Mouse (Mus musculus) monocyte, adult 5-6 weeks (primary cell): ENCODE data around the gene Ly6g5b. TPM values are rescaled to one million over a fixed set of nuclear protein-coding genes. Genes with fewer than 3 reads are reported as not detected.
A peak's percentile ranks its signal among the peaks of the same experiment; 100 is the strongest.

Source experiments
- ATAC-seq: fragments of 153-309, 156-312 bp; replicated peaks from 2 replicates; pipeline ENCODE4 v1.8.0; 2017; ENCODE audit warnings: mild to moderate bottlenecking; ENCODE audit not compliant: low TSS enrichment, insufficient number of reproducible peaks, severe bottlenecking, poor library complexity, low FRiP score
- total RNA-seq: library from RNA; stranded (forward); fragments of 200-1000, 200-491, 200-594 nt; gene quantifications from 3 replicates; pipeline ENCODE4 v1.2.3, GENCODE M21; 2017

Gene Ly6g5b
- total RNA-seq, 1 experiment from 2014 or later: not detected

- ATAC-seq: peak; percentile 95
Observed at GRCm38 (mm10) chr17:35088825-35089644, 26.2 kb downstream of the Ly6g5b start, which contains the start of gene Abhd16a. Gene Abhd16a, plus strand, starts transcription at chr17:35089263.

- ATAC-seq: no peak
Observed at GRCm38 (mm10) chr17:35088151-35088550, 27.1 kb downstream of the Ly6g5b start.

DNA sequence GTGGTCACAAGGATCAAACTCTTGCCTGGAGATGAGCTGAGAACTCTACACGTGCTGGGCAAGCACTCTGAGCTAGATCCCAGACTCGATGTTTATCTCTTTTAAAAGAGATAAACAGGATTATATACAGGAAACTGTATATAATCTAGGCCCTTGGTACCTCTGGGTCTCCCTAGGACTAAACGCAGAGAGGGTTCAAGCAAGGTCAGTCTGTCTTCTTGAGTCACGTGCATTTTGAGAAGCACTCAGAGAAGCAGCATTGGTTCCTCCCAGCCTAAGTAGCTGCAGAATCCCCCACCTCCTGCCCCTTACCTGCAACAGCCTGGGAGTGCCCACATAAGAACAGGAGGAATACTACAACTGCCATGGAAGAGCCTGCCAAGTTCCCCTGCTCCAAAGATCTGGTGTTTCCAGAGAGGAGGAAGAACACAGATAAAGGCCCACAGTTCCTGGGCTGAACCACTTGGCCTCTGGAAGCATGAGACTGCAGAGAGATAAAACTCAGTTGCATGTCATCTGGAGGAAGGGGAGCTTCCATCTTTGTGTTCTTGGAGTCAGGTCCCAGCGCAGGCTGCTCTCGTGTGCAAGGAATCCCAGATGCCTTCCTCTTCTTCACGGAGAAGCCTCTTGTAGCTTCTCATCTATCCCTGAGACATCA, 29.9 kb downstream of the Ly6g5b start, which contains the start of gene Ly6g6f:
Gene Ly6g6f, minus strand, starts transcription at position 403 of the 658 bp plus-strand sequence.
- ATAC-seq: no peak

DNA sequence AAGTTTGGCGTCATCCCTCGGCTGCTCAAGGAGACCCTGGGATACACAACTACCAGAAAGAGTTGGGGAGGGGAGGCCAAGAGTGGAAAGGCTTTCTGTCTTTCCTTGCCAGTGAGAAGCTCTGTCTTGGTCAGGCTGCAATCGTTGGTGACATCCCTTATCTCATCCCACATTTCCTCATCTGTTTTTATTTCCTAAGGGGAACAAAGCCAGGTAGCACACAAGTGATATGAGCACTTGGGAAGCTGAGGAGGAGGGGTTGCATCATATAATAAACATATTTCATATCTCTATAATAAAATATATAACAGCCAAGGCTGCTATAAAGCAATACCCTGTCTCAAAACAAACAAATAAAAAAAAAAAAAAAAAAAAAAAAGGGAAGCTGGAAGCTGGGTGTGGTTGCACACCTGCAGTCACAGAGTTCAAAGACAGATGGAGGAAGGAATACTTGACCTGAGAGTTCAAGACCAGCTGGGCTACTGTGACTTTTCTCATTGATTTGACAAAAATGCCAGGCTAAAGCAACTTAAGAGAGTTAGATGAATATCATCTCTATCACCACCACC, 31.2 kb downstream of the Ly6g5b start:
- ATAC-seq: no peak

- ATAC-seq: no peak
Observed at GRCm38 (mm10) chr17:35082841-35083576, 32.2 kb downstream of the Ly6g5b start.

GRCm38 (mm10) chr17:35080710-35081109, 34.5 kb downstream of the Ly6g5b start:
- ATAC-seq: no peak

DNA sequence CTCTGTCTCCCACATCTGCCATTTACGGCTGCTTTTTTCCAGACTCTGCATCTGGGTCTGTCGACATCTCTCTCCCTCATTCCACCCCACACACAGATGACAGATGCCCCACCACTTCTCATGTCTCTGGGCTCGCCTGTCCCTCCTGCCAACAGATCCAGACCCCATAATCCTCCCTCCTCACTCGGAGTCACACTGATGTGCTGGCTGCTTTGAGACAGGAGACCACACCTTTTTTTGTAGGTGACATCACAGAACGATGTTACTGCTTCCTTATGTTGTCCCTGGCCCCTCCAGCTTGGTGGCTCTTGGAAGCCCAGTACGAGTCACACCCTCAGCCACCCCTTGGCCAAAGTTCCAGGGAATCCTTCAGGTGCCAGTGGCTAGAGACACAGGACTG, 35.0 kb downstream of the Ly6g5b start:
- ATAC-seq: no peak

DNA sequence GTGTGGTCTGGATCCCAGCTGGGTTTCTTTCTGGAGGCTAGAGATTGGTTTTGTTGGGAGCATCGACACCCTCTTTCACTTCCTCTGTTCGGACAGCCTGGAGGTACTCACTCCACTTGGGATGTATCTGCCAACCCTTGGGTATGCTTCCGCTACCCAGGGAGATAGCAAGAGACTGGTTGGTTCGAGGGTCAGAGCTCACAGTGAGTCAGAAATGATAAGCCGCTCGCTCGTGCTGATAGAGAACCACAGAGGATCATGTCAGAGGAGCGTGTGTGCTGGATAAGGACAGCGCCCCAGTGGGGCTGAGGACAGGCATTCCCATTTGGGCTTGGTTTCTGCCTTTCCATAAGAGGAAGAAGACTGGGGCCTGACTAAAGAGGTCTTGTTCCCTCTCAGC, 35.5 kb downstream of the Ly6g5b start:
- ATAC-seq: no peak

DNA sequence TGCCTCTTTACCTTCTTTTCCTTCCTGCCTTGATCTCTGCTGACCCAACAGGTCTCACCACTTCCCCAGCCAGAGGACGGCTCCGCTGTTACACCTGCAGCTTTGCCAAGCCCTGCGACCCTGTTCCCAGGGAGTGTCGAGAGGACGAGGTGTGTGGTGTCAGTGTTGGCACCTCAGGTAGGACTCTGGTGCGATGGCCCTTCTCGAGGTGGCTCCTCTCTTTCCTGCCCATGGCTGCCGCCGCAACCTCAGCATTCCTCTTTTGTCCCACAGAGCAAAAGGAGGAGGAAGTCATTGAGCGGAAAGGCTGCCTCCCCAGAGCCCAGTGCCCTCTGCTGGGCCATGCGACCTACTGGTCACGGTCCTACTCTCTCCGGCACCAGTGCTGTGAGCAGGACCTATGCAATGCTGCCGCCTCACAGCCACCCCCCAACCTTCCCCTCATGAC, 37.4 kb downstream of the Ly6g5b start, which contains the start of gene Ly6g6d:
Gene Ly6g6d, minus strand, starts transcription at position 280 of the 448 bp plus-strand sequence.
- peak; percentile 83 for ATAC-seq

DNA sequence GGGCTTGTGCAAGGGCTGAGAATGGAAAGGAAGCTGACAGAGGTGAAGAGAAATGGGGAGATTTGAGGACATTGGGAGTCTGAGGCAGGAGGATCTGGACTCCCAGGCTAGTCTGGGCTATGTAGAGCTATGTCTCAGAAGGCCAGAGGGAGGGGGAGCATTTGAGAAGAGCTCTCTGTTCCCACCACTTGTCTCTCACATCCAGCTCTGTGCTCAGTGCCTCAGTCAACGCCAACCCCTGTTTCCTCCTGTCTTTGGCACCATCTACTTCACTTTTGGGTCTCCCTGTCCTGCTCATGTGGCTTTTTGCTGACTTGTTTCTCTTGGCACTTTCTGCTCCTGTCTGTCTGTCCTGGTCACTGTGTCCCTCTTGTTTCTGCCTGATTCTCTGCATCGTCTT, 37.9 kb downstream of the Ly6g5b start:
- no peak for ATAC-seq

- no peak for ATAC-seq
Observed at GRCm38 (mm10) chr17:35076507-35077176, 38.6 kb downstream of the Ly6g5b start, which contains the start of gene Ly6g6e. Gene Ly6g6e, plus strand, starts transcription at chr17:35076902.

DNA sequence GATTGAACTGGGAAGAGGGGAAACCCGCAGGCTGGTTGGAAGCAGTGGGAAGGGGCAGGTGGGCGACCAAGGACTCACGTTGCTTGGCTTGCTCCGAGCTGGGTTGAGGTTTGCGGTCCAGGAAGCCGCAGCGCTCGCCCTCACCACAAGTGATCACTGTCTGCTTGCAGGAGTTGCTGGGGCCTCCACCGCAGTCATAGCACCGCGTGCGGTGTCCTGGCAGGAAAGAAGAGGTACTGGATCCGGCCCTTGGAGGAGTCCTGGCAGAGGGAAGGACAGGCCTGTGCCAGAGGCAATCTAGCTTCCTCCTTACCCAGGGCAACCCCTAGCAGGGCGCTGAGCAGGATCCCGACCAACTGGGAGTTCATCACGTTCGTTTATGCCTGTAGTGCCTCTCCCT, 41.1 kb downstream of the Ly6g5b start:
- ATAC-seq: no peak

DNA sequence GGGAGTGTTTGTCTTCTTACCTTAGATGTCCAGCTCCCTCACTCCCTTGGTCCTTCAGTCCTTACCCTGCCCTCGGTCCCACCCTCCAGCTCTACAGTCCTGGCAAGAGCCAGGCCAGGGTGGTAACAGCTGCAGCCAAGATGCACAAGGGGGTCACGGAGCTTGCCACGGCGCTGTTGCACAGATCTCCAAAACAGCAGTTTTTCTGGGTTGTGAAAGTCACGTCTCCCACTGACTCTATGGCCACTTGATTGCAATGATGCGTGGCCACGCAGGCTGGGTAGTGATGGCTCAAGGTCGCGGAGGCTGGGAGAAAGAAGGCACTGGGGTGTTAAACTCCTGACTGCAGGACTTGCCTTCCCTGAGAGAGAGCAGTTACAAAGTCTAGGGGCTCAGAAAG, 43.8 kb downstream of the Ly6g5b start:
- ATAC-seq: no peak

DNA sequence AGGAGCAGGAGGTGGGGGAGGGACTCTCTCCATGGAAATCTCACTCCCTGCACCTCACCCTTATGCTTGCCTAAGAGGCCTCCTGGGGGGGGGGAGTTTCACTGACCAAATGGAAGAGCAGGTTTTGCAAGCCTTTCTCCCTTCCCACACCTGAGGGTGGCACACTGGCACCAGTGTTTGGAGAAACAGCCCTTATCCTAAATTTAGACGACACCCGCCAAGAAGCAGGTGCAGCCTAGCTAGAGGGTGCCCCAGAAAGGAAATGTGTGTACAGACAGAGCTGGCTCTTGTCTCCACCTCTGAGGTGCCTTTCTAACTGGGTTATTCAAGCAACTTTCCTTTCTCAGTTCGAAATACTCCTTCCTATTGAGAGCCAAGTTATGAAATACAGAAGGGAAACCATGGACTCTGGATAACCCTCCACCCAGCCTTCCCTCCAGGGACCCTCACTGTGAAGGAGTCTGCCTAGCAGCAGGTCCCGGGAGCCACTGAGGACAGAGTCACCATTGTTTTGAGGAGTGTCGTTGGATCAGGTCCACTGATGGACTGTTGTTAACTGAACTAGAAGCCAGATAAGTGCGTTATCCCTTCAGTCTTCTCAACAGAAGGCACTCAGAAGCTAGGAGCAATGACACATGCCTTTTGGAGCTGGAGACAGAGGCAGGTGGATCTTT, 44.5 kb downstream of the Ly6g5b start:
- no peak for ATAC-seq

DNA sequence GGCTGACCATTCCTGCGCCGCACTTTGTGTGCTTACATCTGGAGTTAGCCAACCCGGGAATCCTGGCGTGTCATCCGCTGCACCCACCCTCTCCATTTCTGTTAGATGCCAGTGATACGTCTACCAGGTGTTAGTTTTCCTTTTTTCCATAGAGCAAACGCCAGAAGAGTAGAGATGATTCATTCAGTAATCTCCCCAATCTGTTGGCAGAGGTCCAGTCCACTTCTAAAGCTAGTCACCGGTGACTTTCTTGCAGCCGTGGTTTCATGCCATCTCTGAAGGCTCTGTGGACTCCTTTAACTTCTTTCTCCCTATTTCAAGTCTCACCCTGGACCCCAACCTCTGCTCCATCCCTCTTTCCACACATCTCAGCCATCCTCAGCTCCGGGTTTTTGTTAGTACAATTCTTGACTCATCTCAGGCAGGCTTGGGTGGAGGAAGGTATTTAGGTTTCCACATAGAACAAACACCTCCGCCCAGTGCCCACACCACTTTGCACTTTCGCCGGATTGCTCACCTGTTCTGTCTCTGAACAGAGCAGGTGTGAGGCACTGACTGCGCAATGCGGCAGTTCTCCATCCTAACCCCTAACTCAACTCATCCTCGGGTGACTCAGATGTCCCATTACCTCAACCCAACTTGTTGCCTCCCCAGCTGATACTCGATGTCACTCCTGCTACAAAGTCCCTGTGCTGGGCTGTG, 46.9 kb downstream of the Ly6g5b start:
- ATAC-seq: no peak

GRCm38 (mm10) chr17:35066084-35066483, 49.1 kb downstream of the Ly6g5b start, which contains the start of gene Mpig6b:
Gene Mpig6b, minus strand, starts transcription at chr17:35066184.
- no peak for ATAC-seq
